Mouse (Mus musculus) cerebellum, postnatal 4 days (tissue): ENCODE measurements around the gene Gtpbp8.

Experiments
- DNase-seq, 2 experiments: peaks; one replicate each; pipeline ENCODE4 v3.0.0; 2022; ENCODE audit warnings: low spot score in 2 of 2, mixed read lengths in 1 of 2

Gtpbp8 gene

GRCm38 (mm10) chr16:44745866-44746562 is at the start of gene Gtpbp8:
Gtpbp8 (minus strand) TSS chr16:44746363.
- DNase-seq = peak; percentile 55 to 81

- DNase-seq = no peak
Observed at GRCm38 (mm10) chr16:44794416-44794815, 48.3 kb upstream of the Gtpbp8 start.

- DNase-seq = no peak
Observed at GRCm38 (mm10) chr16:44786934-44787333, 40.8 kb upstream of the Gtpbp8 start.

GRCm38 (mm10) chr16:44780751-44781150 is 34.6 kb upstream of the Gtpbp8 start:
- no peak for DNase-seq

- no peak for DNase-seq
Observed at GRCm38 (mm10) chr16:44779494-44779893, 33.3 kb upstream of the Gtpbp8 start.

- DNase-seq = no peak
Observed at GRCm38 (mm10) chr16:44778538-44779147, 32.5 kb upstream of the Gtpbp8 start.

GRCm38 (mm10) chr16:44774201-44774600 is 28.0 kb upstream of the Gtpbp8 start:
- no peak for DNase-seq

- DNase-seq = no peak
Observed at GRCm38 (mm10) chr16:44773673-44774072, 27.5 kb upstream of the Gtpbp8 start.

GRCm38 (mm10) chr16:44772577-44772976 is 26.4 kb upstream of the Gtpbp8 start:
- no peak for DNase-seq

- no peak for DNase-seq
Observed at GRCm38 (mm10) chr16:44767967-44768366, 21.8 kb upstream of the Gtpbp8 start.

- no peak for DNase-seq
Observed at GRCm38 (mm10) chr16:44767506-44767905, 21.3 kb upstream of the Gtpbp8 start.

GRCm38 (mm10) chr16:44766320-44766892 is 20.2 kb upstream of the Gtpbp8 start:
- DNase-seq = no peak

- DNase-seq = no peak
Observed at GRCm38 (mm10) chr16:44765555-44766319, 19.6 kb upstream of the Gtpbp8 start, which contains the start of gene Cd200r1. Cd200r1 (plus strand) TSS chr16:44765736.

GRCm38 (mm10) chr16:44761811-44762210 is 15.6 kb upstream of the Gtpbp8 start:
- no peak for DNase-seq

- no peak for DNase-seq
Observed at GRCm38 (mm10) chr16:44757700-44758099, 11.5 kb upstream of the Gtpbp8 start.

- DNase-seq = no peak
Observed at GRCm38 (mm10) chr16:44748007-44748406, 1.8 kb upstream of the Gtpbp8 start.

- no peak for DNase-seq
Observed at GRCm38 (mm10) chr16:44745471-44745865, 695 bp downstream of the Gtpbp8 start.

GRCm38 (mm10) chr16:44742753-44743152 is 3.4 kb downstream of the Gtpbp8 start:
- no peak for DNase-seq

- no peak for DNase-seq
Observed at GRCm38 (mm10) chr16:44736118-44736517, 10.0 kb downstream of the Gtpbp8 start.

GRCm38 (mm10) chr16:44735676-44736075 is 10.5 kb downstream of the Gtpbp8 start:
- DNase-seq = no peak

GRCm38 (mm10) chr16:44734059-44734458 is 12.1 kb downstream of the Gtpbp8 start:
- no peak for DNase-seq

- DNase-seq = no peak
Observed at GRCm38 (mm10) chr16:44727525-44727924, 18.6 kb downstream of the Gtpbp8 start.
